Mouse (Mus musculus) CD8-positive naive resting alpha-beta T cell, adult 2 months (primary cell): Measurements from ENCODE around the gene Sugp2.

Experiments
- DNase-seq, 2 experiments: peaks; one replicate each; pipeline ENCODE4 v3.0.0; 2022; ENCODE audit warnings: low read depth in 2 of 2, low spot score in 2 of 2

Sugp2 gene

DNA sequence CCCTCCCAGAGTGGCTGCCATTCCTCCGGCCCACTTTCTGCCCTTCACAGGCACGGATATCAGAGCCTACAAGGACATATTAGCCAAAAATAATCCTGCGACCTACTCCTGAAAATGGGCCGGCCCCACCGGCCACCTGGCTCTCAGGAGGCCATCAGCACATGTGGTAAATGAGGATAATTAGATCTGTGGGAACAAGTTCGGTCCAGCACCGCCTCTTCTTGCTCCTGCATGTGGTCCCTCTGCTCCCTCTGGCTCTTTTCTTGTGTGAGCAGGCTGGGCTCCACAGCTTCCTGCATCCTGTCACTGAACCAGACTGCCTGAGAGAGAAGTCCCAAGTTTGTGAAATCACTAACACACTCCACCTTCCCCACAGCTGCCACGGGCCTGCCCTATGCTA lies 45.2 kb downstream of the Sugp2 start:
- no peak for DNase-seq

DNA sequence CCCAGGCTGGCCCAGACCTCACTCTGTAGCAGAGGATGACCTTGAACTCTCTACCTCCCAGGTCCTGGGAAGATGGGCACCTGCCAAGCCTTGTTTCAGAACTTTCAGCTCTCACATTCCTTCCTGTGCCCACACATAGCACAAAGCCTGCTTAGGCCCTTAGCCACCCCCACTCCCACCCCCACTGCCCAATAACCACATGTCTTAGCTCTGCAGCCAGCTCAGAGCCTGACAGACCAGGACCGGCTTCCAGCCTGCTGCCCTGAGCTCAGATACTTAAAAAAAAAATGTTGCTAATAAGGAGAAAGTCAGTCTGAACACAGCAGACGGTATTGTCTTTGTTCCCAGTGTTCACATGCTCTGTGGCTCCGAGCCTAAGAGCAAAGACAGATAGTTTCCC lies 47.0 kb downstream of the Sugp2 start:
- no peak for DNase-seq

DNA sequence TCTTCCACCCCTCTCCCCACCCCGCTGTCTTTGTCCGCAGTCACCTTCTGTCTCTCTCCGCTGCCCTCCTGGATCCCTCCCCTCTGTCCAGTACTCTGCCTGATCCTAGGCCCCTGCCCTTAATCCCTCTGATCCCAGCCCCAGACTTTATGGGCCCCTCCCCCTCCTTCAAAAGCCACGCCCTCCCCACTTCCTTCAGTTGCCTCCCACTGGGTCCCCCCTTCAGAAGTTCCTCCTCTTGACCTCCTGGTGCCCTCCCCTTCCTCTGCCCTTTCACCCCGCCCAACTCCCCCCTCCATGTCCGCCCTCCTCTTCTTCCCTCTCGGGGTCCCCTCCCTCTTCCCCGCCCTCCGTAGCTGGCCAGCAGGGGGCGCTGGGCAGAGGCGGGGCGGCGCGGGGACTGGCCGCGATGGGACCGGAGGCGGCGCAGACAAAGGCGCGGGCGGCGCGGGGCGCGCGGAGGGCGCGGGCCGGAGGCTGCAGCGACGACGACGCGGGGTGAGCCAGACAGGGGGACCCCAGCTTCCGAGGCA lies 48.6 kb downstream of the Sugp2 start, which contains the start of gene Homer3:
Gene Homer3 (plus strand): TSS at position 225 of the 533 bp plus-strand sequence.
- peak; percentile 80 for DNase-seq

DNA sequence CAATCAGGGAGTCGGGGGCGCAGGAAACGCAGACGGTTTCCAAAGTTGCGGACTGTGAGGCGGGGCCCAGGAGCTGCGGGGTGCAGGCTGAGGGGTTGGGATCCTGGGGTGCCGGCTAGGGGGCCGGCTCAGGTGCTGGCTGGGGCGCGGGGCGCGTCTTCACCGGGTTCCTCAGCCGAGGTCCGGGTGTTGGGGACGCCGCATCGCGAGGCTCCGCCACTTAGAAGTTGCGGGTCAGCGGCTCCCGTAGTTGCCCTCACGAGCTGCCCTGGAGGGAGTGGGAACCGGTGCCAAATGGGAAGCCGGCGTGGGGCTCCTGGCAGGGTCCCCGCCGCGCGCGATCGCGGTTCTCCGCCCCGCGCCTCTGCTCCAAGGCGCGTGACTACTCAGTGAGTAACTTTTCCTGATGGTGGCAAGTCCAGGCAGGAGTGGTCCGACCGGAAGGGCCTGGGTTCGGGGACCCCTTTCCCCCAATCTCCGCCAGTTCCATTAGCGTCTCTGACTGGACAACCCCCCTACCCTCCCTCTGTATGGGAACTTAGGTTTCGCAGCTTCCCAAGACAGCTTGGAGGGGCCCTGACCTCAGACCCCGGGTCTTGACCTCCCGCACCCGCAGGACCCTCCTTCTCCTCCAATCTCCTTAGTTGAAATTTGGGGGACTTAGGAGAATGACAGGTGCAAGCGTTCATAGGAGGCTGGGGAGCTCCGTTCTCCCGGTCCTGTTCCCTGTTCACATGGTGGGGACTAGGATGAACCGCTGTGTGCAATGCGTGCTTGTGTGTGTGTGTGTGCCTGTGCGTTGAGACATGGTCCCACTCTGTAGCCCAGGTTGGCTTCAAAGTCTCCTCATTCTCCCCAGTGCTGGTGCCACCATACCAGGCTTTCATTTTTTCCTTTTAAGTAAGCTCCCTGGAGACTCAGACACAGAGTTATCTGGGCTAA lies 49.4 kb downstream of the Sugp2 start:
- DNase-seq, result no peak

DNA sequence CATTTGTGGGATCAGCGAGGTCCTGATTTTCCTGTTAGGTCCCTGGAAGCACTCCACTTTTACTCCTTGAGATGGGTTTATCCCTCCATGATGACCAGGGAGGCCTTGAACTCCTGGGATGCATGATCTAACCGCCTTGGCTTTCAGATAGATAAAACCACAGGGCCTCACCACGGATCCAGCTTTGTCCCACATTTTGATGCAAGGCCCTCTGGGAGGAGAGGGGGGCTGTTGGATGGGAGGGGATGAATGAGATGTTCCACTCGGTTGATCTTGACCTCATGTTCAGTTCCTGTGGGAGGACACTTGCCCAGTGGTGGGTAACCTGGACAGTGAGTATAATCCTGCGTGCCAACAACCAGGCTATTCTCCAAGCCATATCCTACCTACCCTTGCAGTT lies 50.4 kb downstream of the Sugp2 start:
- DNase-seq, result no peak

DNA sequence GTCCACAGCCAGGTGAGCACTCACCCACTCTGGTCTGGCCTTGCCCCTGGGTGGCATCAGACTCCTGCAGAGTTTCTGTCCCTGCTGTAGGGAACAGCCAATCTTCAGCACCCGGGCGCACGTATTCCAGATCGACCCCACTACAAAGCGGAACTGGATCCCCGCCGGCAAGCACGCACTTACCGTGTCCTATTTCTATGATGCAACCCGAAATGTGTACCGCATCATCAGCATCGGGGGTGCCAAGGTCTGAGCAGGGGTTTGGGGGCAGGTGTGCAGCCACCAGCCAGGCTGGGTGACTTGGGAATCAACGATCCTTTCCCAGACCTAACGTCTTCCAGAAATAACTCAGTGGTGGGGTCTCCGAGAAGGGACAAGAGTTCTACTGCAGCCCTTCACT lies 51.3 kb downstream of the Sugp2 start:
- no peak for DNase-seq

DNA sequence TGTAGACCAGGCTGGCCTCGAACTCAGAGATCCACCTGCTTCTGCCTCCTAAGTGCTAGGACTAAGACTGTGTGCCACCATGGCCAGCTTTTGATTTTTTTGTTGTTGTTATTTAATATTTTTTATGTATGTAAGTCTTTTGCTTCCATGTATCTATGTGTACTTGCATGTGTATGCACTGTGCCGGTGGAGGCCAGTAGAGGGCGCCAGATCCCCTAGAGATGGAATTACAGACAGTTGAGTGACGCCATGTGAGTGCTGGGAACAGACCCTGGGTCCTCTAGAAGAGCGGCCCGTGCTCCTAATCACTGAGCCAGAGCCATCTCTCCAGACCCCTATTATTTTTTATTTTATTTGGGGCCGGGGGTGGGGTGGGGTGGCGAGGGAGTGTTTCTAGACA lies 52.7 kb downstream of the Sugp2 start:
- peak in 1 of 2 experiments; percentile 38 for DNase-seq

DNA sequence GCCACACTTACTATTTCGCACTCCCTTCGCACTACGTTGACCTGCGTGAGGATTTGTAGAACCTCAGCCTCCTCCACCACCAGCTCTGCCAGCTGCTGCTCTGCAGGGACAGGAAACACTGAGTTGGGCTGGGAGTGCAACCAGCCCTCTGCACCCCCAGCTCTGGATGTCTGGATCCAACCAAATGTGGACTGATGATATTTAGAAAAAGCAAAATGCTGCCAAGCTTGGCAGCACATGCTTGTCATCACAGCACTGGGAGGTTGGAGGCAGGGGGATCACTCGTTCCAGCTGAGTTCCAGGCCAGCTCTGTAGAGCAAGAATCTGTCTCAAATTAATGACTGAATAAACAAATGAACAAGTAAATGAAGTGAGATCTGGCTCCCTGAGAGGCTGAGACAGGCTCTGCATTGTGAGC lies 60.0 kb downstream of the Sugp2 start:
- no peak for DNase-seq

DNA sequence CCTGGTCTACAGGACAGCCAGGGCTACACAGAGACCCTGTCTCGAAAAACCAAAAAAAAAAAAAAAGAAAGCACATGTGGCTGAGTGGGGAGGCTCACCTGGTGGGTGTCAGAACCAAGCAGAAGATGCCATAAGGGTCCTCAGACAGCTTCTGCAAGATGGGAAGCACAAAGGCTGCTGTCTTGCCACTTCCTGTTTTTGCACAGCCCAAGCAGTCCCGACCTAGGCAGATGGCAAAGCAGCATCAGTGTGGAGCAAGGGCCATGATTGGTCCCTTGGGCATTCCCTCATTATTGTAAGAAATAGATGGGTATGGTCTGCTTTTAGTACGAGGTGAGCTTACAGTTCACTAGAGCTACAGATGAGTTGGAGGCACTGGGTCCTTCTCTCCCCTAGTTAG lies 66.9 kb downstream of the Sugp2 start:
- DNase-seq, result no peak

DNA sequence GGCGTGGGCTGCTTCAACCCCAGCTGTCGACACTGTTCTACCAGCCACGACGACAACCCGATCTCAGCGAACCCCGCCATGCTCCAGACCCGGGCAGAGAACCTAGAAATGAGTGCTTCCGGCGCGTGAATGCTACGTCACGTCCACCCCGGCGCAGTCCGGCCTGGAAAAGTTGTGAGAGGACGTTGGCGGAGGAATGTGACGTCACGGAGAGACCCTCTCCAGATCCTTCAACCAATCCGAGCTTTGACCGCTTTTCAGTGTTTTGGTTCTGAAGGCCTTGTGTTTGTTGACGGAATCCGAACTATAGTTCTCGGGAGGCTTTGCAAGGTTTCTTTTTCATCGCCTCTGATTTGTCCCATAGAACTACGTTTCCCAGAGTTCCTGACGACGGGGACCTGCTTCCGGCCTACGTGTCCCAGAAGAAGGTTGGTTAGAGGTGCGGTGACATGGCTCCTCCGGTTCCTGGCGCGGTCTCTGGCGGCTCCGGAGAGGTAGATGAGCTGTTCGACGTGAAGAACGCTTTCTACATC lies 68.4 kb downstream of the Sugp2 start, which contains the start of the genes Ddx49 and Cope:
Gene Ddx49 (minus strand): TSS at position 132 of the 533 bp plus-strand sequence.
Gene Cope (plus strand): TSS at position 161 of the 533 bp plus-strand sequence.
- peak; percentile 84 to 90 for DNase-seq

DNA sequence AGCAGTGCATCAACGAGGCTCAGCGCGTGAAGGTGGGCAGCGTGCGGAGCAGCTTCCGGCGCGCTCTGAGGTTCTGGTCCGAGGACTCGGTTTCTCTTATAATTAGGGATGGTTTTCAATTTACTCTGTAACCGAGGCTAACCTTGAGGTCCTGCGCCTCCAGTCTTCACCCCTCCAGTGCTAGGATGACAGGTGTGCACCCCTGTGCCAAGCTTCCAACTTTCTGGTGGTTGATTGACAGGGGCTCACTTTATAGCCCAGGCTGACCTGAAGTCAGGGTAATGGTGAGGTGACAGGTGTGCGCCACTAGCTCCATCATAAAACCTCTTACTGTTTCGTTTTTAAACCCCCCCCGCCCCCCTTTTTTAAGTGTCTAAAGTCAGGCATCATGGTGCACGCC lies 68.9 kb downstream of the Sugp2 start:
- no peak for DNase-seq

DNA sequence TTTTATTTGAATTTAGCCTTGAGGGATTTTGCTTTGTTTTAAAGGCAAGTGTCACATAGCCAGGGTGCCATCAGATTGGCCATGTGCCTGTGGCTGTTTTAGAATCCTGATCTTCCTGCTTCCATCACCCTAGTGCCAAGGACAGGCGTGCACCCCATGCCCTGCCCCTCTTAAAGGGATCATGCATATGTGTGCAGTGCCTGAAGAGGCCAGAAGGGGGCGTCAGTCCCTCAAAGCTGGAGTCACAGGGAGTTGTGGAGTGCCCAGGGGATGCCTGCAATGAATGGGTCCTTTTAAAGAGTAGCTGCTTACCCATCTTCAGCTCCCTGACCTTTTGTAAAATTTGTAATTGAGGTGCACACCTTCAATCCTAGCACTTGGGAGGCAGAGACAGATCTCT lies 75.3 kb downstream of the Sugp2 start:
- peak; percentile 22 to 27 for DNase-seq

DNA sequence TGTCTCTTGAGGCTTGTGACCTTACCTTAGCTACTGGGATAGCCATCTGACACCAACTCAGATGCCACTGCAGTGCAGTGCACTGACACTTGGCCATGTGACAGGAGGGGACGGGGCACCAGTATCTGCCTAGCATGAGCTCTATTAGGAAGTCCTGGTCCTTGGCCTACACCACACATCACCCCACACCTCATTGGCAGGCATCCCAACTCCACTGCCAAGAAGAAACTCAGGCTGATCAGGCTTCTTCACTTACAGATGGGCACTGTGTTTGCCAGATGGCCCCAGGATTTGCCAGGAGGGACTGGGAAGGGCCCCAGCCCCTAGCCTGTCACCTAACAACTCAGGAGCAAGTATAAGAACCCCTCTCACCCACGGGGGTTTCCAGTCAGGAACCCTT lies 79.4 kb downstream of the Sugp2 start:
- no peak for DNase-seq

DNA sequence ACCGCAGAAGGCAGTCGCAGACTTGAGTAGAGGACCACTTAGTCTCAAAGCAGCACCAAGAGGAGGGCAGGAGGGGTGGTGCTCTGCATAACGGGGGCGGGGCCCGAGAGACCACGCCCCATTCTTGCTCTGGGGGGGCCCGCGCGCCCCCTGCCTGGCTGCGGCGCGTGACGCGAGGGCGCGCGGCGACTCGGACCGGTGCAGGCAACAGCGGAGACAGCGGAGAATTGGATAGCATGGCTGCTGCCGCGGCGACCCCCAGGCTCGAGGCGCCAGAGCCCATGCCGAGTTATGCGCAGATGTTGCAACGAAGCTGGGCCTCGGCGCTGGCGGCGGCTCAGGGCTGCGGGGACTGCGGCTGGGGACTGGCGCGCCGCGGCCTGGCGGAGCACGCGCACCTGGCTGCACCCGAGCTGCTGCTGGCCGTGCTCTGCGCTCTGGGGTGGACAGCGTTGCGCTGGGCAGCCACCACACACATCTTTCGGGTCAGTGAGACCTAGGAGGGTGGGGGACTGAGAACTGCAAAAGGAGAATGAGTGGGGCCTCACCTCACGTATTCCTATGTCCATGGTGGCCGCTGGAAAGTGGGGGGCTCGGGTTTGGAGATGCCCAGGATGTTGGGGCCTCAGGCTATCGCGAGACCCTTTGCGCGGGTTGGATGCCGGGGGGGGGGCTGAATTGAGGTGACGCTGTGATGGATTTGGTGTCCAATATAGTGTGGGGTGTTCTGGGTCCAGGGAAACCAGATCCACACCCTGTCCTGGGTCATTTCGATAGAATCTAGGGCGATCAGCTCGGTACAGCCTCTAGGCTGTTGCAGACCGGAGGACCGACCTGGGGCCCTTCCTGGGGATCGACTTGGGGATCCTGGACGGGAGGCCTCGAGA lies 81.8 kb downstream of the Sugp2 start, which contains the start of gene Cers1:
Gene Cers1 (plus strand): TSS at position 152 of the 887 bp plus-strand sequence.
- no peak for DNase-seq

DNA sequence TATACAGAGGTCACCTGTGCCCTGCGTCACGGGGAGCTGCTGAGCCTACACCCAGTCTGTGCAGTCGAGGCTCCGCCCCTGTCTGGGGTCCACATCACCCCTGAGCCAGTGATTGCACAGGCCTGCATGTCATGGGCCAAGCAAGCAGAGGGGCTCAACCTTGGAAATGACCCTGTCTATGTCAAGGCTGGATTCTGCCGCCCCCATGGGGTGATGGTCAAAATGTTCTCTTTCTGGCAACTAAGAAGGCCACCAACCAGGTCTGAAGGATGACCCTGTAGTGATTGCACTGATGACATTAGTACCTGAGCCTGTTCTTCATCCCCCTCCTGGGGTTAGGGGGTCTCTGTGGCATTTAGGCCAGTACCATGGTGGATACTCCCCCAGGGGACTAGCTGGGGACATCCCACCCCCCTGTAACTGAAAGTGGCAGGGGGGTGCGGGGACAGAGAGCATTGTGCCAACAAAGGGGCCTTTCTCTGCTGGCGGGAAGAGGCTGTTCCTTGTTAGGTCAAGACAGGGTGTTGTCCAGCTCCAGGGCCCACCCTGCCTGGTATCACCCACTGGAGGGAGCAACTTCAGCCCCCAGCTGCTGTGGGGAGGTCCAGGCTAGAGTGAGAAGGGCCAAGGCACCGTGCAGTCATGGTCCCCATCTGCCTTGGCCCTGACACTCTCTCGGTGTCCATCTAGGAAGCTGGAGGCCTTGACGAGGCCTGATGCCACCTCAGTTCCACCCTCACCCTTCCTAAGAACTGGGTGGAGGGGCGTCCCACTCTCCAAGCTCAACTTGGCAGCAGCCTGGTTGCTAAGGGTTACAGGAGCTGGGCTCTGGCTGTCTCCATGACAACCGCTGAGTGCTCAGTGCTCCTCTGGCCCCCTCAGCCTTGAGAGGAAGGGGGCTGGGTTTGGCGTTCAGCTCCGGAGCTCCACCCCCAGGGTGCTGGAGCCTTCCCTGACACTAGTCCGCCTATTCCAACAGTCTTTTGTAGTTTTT lies 82.8 kb downstream of the Sugp2 start:
- no peak for DNase-seq

DNA sequence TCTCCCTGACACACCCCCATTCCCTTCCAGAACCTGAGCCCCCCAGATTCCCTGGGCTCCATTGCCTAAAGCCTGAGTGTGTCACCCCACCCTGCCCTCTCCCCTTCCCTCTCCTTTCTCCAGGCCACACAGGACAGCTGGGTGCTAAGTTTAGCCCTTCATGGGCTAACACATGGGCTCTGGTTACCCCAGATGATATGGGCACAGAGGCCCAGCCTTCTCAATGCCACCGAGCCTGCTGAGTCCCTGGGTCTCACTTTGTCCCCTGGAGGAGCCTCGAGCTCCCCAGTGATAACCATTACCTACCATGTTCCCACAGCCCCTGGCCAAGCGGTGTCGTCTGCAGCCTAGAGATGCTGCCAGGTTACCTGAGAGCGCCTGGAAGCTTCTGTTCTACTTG lies 83.8 kb downstream of the Sugp2 start:
- no peak for DNase-seq

DNA sequence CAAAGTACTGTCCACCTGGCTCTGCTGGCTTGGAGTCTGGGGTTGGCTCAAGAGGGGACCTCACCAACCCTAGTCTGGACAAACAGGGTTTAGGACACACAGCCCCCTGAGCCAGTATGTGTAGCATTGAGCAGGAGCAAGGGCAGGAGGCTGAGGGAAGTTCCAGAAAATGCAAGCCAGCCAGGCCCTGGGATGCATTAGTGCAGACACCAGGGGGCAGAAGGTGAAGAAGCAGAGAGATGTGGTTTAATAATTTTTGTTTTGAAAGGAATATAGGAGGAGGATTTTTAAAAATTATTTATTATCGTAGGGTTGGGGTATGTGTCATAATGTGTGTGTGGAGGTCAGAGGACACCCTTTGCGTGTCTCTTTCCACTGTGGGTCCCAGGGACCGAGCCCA lies 89.7 kb downstream of the Sugp2 start:
- no peak for DNase-seq

DNA sequence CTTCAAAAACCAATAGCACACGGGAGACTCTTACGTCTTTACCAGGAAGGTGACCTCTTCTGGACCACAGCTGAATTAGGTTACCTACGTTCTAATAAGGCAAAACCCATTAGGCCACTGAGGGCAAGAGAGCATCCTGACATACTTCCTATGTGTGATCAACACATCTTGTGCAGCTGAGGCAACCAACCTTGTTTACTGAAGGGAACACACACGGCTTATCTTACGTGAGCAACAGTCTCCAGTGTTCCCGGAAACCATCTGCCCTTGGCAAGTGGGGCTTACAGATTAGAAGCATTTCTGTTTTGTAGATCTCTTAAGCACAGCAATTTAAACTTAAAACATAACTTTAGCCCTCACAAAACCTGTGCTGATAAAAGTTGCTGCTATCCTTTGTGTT lies 93.5 kb downstream of the Sugp2 start:
- DNase-seq, result no peak

DNA sequence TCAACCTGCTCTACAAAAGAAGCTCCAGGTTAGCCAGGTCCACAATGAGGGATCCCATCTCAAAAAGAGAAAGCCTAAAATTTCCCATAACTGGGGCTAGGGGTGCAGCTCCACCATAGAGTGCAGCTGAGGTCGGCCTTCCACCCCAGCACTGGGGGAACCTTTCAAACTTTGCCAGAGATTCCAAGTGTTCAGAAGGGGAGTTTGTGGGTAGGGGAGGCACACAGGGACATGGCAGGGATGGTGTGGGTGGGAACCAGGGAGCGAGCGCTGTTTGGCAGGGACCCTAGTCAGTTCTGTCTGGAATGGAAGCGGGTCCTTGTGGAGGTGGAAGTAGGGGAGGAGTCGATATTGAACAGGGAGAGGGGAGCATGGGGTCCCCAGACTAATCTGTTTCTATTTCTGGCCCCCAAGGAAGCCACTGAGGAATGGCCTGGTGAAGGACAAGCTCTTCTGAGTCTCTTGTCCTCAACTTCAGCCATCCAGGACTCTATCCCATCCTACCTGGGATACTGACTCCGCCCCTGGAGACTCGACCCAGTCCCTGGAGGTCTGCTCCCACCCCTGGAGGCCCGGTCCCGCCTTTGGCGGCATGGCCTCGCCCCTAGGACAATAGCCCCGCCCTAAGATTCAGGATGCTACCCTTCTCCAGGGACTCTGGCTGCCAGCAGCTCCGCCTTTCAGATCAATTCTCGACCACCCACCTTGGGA lies 95.3 kb downstream of the Sugp2 start, which contains the start of gene Gdf1:
Gene Gdf1 (plus strand): TSS at position 694 of the 711 bp plus-strand sequence.
- DNase-seq, result no peak
